Mouse (Mus musculus): Measurements from ENCODE around the gene Plxdc1.

The Plxdc1 gene

GRCm38 (mm10) chr11:98016824-98017223 lies 30.6 kb upstream of the Plxdc1 start:
- DNase-seq (ENCODE audit: low read depth, low spot score) = no peak

GRCm38 (mm10) chr11:98016177-98016576 lies 29.9 kb upstream of the Plxdc1 start:
- no peak for DNase-seq (ENCODE audit: low read depth, low spot score)

- DNase-seq (ENCODE audit: low read depth, low spot score) = no peak
Observed at GRCm38 (mm10) chr11:98012831-98013230, 26.6 kb upstream of the Plxdc1 start.

DNA sequence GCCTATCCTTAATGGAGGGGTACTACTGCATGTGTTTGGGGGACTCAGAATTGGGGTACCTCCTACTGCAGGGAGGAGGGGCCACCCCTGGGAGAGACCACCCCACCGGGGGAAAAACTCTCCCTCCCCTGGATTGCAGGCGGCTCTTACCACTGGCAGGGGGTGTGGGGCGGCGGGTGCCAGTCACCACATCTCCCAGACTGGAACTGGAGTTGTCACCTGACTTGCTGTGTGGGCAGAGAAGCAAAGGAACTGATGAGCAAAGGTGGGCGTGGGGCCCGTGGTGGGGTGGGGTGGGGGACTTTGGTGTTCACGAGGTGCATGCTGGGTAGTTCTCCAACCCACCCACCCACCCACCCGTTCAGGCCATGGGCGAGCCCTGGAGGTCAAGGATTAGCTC lies 25.5 kb upstream of the Plxdc1 start:
- no peak for DNase-seq (ENCODE audit: low read depth, low spot score)

DNA sequence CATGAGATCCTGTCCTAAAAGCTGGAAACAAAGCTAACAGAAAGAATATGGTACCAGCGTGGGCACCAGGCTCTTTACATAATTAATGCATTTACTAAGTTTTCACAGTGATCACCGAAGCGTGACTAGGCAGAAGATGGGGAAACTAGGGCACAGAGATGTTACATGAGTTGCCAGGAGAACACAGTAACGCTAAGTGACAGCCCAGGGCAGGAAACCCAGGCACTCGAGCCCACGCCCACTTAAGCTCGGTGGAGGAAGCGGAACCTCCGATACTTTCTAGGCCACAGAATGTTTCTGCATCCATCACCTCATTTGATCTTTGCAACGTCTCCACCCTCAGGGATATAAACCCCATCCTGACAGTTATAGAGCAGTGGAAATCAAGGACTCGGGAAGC lies 21.8 kb upstream of the Plxdc1 start:
- no peak for DNase-seq (ENCODE audit: low read depth, low spot score)

DNA sequence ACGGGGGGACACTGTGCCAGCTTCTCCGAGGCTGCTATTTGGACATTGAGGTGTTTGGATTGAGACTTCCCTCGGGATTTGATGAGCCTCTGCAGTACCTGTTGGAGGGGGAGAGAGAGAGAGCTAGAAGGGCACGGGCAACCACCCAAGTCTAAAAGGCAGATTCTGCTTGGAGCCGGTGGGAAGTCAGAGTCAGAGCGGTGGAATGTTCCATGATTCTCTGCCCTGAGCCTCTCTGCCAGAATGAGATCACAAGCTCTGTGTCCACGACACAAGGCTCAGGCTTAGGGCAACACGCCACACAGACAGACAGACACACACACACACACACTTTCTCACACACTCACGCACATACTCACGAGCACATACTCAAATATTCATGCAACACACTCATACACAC lies 19.4 kb upstream of the Plxdc1 start:
- DNase-seq (ENCODE audit: low read depth, low spot score) = no peak

DNA sequence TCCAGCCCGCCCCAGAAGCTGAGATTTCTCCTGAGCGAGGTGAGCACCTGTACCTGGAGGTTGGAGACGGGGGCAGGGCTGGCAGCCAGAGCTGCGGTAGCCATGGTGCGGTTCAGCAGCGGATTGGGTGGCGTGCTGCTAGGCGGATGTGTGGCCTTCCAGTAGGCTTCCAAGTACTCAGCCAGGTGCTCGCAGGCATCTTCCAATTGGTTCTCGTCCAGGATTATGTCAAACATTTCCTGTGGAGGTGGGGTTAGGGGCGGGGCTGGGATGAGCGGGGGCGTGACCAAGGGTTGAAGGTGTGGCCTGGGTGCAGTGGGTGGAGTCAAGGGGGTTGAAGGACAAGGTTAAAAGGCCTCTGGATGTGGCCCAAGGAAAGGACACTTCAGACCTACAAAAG lies 18.8 kb upstream of the Plxdc1 start:
- DNase-seq (ENCODE audit: low read depth, low spot score) = no peak

- DNase-seq (ENCODE audit: low read depth, low spot score) = no peak
Observed at GRCm38 (mm10) chr11:98004161-98004560, 17.9 kb upstream of the Plxdc1 start.

GRCm38 (mm10) chr11:98003171-98003671 lies 17.0 kb upstream of the Plxdc1 start:
- DNase-seq (ENCODE audit: low read depth, low spot score) = peak; percentile 95

GRCm38 (mm10) chr11:98002627-98003026 lies 16.4 kb upstream of the Plxdc1 start:
- DNase-seq (ENCODE audit: low read depth, low spot score) = peak; percentile 95

- DNase-seq (ENCODE audit: low read depth, low spot score) = peak; percentile 76
Observed at GRCm38 (mm10) chr11:98001986-98002385, 15.7 kb upstream of the Plxdc1 start.

- peak; percentile 83 for DNase-seq (ENCODE audit: low read depth, low spot score)
Observed at GRCm38 (mm10) chr11:98001351-98001824, 15.1 kb upstream of the Plxdc1 start.

DNA sequence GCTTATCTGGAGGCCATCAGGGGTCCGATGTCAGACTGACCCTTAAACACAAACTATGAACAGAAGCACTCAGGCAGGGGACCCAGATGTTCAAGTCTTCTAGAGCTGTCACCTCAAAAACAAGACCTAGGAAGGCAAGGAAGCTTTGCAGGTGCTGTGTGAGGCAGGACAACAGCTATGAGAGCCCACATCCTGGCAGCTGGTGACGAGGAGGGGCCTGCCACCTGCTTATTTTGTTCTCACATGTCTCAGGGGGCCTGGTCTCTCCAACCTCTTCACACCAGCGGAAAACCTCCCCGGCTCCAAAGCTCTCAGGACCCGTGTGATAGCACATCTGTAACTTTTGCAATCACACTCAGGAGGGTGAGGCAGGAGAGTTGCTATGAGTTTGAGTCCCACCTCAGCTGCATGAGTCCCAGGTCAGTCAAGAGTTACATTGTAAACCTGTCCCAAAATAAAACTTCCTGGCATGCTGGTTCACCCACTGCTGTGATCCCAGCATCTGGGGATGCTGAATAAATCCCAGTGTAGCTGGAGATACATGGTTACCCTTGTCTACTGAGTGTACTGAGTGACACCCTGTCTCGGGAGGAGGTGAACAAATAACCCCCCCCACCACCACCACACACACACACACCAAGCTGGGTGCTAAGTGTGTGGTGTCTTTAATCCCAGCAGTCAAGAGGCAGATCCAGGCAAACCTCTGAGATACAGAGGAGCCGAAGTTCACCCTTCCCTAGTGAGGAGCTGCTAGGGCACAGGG lies 14.3 kb upstream of the Plxdc1 start:
- DNase-seq (ENCODE audit: low read depth, low spot score) = peak; percentile 93

DNA sequence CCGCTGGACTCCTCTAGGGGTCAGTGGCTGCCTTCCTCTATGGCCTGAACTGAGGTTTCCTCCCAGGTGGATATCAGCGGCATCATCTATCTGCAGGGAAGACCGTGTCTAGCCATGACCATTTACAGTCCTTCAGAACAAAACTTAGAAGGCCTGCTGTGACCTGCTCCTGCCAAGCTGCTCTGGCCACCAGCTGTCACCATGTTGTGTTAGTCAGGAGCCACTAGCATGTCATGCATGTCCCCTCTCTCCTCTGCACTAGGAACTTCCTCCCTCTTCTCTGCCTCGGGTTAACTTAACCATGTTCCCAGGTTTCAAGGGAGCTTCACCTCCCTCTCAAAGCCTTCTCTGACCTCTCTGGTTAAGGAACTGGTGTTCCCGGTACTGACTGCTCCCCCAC lies 13.5 kb upstream of the Plxdc1 start:
- peak; percentile 84 for DNase-seq (ENCODE audit: low read depth, low spot score)

DNA sequence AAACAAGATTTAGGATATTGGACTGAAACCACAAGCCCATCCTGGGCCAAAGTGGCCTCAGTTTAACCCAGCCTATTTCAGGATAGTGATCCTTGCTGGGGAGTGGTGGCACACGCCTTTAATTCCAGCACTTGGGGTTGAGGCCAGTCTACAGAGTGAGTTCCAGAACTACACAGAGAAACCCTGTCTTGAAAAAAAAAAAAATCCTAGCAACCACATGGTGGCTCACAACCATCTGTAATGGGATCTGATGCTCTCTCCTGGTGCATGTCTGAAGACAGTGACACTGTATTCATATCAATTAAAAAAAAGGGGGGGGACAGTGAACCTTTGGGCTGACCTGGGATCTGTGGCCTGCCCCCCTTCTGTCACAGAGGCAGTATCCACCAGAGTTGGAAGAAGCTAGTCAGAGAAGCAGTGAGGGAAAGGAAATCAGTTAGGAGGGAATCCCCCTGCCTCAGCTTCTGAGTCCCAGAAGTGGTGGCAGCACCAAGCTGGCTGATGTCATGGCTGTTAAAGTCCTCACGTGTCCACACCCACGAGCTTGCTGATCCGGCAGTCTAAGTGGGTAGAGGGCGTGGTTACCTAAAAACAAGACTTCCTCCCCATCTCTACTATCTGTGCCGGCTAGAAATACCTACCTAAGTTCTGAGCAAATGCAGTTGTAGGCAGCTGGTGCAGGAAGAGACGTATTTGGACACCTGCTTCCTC lies 12.8 kb upstream of the Plxdc1 start:
- DNase-seq (ENCODE audit: low read depth, low spot score) = peak; percentile 95

GRCm38 (mm10) chr11:97998074-97998793 lies 12.0 kb upstream of the Plxdc1 start:
- DNase-seq (ENCODE audit: low read depth, low spot score) = peak; percentile 82

- peak; percentile 67 for DNase-seq (ENCODE audit: low read depth, low spot score)
Observed at GRCm38 (mm10) chr11:97997387-97997960, 11.2 kb upstream of the Plxdc1 start.

DNA sequence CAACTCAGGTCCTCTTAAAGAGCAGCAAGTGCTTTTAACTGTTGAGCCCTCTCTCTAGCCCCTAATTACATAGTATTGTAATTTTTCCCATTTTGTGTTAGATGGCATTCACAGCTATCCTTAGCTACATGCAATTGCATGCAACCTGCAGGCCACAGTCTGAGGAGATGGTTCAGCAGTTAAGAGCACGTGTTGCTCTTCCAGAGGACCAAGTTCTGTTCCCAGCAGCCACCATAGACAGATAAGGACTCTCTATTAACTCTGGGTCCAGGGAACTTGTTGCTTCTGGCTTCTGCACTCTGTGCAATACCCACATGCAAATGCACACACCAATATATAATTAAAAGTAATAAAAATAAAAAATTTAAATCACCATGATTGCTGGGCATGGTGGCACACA lies 10.4 kb upstream of the Plxdc1 start:
- no peak for DNase-seq (ENCODE audit: low read depth, low spot score)

DNA sequence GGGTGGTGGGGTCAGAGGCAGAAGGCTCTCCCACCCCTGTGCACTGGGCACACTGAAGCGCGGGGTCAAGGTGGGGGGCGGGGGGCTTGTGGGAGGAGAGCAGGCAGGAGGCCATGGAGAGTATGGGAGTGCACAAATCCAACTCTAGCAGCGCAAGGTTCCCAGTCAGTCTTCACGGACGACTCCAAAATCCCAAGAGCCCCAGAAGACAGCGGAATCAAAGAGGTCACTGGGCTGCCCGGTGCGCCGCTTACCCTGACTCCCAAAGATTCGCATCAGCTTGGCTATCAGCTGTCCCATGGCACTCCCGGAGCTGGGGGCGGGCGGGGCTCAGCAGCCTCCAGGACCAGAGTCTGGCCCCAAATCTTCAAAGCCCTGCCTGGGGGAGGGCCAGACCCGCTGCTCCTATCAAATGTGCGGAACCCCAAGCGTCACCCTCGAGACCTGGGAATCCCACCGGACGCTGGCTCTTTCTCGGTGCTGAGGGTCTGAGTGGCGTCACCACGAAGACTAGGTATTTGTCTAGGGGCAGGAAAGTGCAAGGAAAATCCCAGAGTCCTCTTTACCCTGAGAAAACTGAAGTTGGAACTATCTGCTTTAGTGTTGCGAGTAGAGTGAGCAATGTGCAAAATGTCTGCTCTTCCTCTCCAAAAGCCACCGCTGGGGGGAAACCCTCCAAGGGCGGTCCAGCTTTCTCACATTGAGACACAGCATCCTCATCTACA lies 9.5 kb upstream of the Plxdc1 start, which contains the start of gene Arl5c:
Arl5c (minus strand) TSS at position 618 of the 725 bp plus-strand sequence.
- peak; percentile 91 for DNase-seq (ENCODE audit: low read depth, low spot score)

GRCm38 (mm10) chr11:97994539-97995100 lies 8.4 kb upstream of the Plxdc1 start:
- peak; percentile 96 for DNase-seq (ENCODE audit: low read depth, low spot score)
